Mouse (Mus musculus): ENCODE measurements around the gene Tyro3. TPM values are rescaled to one million over a fixed set of nuclear protein-coding genes. Genes with fewer than 3 reads are reported as not detected.

Gene Tyro3
- total RNA-seq, 2 experiments from 2014 or later = 191 to 198 TPM

DNA sequence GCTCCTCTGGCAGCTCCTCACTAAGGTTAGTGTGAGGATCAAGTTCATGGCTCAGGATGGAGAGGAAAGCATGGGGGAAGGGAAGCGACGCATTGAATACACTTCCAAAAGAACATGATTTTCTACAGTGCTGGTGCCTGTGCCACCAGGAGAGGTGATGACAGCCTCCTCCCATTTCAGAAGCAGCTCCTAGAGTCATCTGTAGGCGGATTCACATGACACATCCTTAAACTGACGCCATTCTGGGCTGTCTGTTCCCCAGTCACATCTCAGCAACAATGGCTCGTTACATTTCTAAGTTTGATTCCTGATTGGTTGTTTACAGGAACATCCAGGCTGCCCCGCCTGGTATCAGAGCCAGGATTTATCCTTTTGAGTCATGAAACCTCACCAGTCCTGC is 44.5 kb downstream of the Tyro3 start:
- DNase-seq (ENCODE audit: low spot score in 2 of 2) = peak; percentile 41 to 61
- intact Hi-C loops (cut with DNase I) = loop anchor here (2.0 kb wide), 1 partner anchor 41 kb away; no protein-coding TSS in a partner anchor

DNA sequence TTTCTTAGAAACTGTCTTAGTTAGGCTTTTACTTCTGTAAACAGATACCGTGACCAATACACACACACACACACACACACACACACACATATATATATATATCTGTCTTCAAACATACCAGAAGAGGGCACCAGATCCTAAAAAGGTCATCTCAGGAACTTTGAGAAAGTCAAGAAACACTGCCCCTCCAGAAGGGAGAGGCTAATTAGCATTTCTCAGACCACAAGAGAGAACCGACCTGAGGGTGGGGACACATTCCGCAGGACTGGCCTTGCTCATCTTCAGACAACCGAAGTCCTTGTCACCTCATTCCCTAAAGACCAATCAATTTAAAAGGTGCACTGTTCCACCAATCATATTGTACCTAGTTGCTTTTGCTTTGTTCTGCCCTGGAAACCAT is 46.0 kb downstream of the Tyro3 start:
- DNase-seq (ENCODE audit: low spot score in 2 of 2) = no peak
- intact Hi-C loops (cut with DNase I) = loop anchor here (2.0 kb wide), 1 partner anchor 43 kb away; no protein-coding TSS in a partner anchor

DNA sequence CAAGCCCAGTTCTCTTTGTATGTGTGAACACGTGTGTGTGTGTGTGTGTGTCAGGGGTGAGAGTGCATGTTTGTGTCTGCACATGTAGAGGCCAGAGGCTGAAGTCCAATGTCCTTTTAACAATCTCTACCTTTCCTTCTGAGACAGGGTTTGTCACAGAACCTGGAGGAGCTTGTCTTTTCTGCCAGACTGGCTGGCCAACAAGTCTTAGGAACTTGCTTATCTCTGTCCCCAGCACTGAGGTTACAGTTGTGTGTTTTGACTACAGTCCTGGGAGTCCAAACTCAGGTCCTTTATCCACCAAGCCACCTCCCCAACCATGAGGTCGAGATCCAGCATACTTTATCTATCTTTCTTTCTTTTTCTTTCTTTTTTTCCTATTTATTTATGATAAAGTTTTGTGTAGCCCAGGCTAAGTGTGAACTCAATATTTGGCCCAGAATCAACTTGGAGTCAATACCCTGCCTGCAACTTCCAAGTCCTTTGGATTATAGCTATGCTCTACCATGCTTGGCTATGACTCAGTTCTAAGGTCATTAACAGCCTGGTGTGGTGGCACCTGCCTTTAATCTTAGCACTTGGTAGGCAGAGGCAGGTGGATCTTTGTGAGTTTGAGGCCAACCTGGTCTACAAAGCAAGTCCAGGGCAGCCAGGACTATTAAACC is 48.5 kb downstream of the Tyro3 start:
- intact Hi-C loops (cut with DNase I) = no loop called here
- DNase-seq (ENCODE audit: low spot score in 2 of 2) = no peak

DNA sequence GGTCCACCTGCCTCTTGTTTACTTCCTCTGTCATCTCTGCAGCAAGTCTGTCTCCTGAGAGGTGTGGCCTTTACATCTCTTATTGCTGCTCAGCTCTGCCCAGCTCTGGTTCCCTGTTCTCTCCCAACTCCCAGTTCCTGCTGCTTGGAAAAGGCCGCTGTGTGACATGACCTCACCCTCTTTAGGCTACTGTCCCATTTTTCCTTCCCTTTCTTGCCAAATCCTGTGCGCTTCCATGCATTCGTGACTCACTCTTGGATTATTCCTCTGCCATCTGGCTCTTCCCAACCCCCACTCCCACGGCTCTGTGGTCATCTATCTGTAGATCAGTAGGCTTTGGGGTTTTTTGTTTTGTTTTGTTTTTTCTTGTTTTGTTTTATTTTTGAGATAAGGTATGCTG is 49.4 kb downstream of the Tyro3 start:
- DNase-seq (ENCODE audit: low spot score in 2 of 2) = peak; percentile 11 to 19
- intact Hi-C loops (cut with DNase I) = no loop called here

DNA sequence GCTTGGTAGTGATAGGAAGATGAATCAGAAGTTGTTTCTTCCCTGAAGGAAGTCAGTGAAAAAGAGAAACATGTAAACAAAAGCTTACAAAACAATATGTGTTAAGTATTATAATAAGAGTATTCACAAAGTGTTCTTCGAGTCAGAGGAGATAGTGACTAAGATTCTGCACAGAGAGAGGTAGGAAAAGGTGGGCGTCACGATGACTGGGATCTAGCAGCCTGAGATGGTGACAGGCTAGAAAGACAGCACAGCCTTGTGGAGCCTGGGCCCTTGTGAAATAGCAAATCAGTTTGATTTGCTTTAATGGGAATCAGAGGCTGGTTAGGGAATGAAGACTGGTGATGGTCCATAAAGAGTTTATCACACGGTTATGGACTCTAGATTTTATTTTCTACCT is 56.3 kb downstream of the Tyro3 start:
- intact Hi-C loops (cut with DNase I) = no loop called here
- DNase-seq (ENCODE audit: low spot score in 2 of 2) = no peak

DNA sequence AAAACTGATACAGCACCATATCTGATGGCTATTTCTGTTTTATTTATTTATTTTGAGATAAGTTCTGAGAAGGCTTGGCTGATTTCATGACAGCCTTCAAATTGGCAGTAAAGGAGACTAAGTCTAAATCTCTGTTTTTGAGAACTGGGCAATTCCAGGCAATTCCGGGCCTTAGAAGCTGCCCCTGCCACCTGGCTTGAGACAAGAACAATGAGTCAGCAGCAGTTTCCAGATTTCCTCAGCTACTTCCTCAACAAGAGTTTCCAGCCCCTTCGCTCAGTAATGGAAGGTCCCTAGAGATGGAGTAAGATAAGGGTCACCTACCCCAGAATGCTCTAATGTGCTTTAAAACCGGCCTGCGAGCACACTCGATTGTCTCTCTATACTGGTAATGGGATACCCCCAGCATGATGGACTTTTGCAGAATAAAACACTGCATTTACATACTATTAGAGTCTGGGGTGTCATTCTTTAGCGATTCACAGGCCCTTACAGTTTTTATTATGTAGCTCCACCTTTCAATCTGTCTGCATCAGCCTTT is 57.8 kb downstream of the Tyro3 start:
- intact Hi-C loops (cut with DNase I) = no loop called here
- DNase-seq (ENCODE audit: low spot score in 2 of 2) = no peak

DNA sequence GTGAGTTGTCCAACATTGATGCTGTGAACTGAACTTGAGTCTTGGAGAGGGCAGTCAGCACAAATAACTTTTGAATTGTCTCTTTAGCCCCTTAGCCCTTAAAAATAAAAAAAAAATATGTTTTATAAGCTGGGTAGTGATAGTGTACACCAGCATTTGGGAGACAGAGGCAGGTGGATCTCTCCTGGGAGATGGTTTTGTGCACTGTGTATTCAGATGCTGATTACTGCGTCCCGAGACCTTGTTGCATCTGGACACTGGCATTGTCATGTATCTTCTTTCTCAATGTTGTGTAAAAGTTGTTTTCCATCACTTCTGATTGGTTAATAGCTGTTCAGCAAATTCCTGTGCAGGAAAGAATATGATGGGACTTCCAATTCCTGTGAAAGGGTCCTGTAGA is 59.8 kb downstream of the Tyro3 start:
- DNase-seq (ENCODE audit: low spot score in 2 of 2) = no peak
- intact Hi-C loops (cut with DNase I) = no loop called here

DNA sequence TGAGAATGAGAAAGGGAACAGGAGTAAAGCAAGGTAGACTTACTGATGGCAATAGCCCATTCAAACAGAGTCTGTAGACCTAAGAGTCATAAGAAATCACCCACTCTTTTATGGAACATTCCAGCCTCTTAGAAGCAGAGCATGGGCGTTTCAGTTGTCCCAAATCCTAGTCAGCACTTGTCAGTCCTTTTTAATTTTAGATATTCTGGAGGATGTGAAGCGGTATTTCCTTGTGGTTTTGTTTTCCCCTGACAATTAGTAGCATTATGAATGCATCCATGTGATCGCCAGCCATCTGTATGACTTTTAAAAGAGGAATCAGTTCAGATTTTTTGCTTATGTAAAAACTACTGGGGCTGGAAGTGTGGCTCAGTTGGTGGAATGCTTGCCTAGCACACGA is 67.0 kb downstream of the Tyro3 start:
- intact Hi-C loops (cut with DNase I) = no loop called here
- DNase-seq (ENCODE audit: low spot score in 2 of 2) = no peak

Other genes with a start within 250 kb of the Tyro3 start
- under 1 TPM; 0.39 to 0.62 TPM for gene Nusap1, start 179.4 kb upstream of the Tyro3 start, total RNA-seq (2021)
- 1 to 10 TPM; 1.6 to 1.7 TPM for gene Oip5, start 179.3 kb upstream of the Tyro3 start, total RNA-seq (2021)
- gene Ndufaf1, start 134.9 kb upstream of the Tyro3 start, total RNA-seq (2021) = 10 to 100 TPM; 28.4 to 29.3 TPM
- gene Rtf1, start 122.7 kb upstream of the Tyro3 start, total RNA-seq (2021) = 10 to 100 TPM; 57.8 to 62.8 TPM
- gene Itpka, start 55.4 kb upstream of the Tyro3 start, total RNA-seq (2021) = 100 to 1,000 TPM; 199 to 221 TPM
- gene Ltk, start 37.3 kb upstream of the Tyro3 start, total RNA-seq (2021) = 10 to 100 TPM; 18.8 to 23.4 TPM
- gene Rpap1, start 10.2 kb upstream of the Tyro3 start, total RNA-seq (2021) = 10 to 100 TPM; 19.4 to 20.6 TPM
- gene Mga, start 99.5 kb downstream of the Tyro3 start, total RNA-seq (2021) = 10 to 100 TPM; 56.2 to 74.1 TPM
- gene Mapkbp1, start 175.0 kb downstream of the Tyro3 start, total RNA-seq (2021) = 10 to 100 TPM; 41.6 to 66.9 TPM
- gene Jmjd7, start 229.8 kb downstream of the Tyro3 start, total RNA-seq (2021) = 1 to 10 TPM; 3.4 to 4.8 TPM
- gene Gm28042, start 229.8 kb downstream of the Tyro3 start, total RNA-seq (2021) = under 1 TPM in 1 of 2 experiments, not detected in 1; 0.84 TPM
- 1 to 10 TPM; 1.4 to 3.7 TPM for gene Pla2g4b, start 235.7 kb downstream of the Tyro3 start, total RNA-seq (2021)

Data from left cerebral cortex, postnatal 36 days (tissue).